Mouse (Mus musculus) myocyte (in vitro differentiated cells): ENCODE measurements around the gene Raver1. TPM values are rescaled to one million over a fixed set of nuclear protein-coding genes. Genes with fewer than 3 reads are reported as not detected.

Source experiments
- H3K27me3 ChIP-seq: one replicate; pipeline ENCODE4 v1.6.1; 2011; ENCODE audit not compliant: control insufficient read depth, insufficient read depth, insufficient read length
- H3K36me3 ChIP-seq: one replicate; pipeline ENCODE4 v1.6.1; 2011; ENCODE audit not compliant: control insufficient read depth, insufficient read depth
- H3K4me2 ChIP-seq: one replicate; pipeline ENCODE4 v1.6.1; 2011; ENCODE audit warnings: low read depth, control low read depth
- H3K4me3 ChIP-seq: one replicate; pipeline ENCODE4 v1.5.1; 2011; ENCODE audit warnings: mild to moderate bottlenecking, control low read depth, moderate library complexity
- H3K79me2 ChIP-seq: one replicate; pipeline ENCODE4 v1.6.1; 2011; ENCODE audit not compliant: control insufficient read depth, insufficient read depth
- H3ac ChIP-seq: one replicate; pipeline ENCODE4 v1.6.1; 2011; ENCODE audit not compliant: control insufficient read depth, insufficient read length
- CEBPB ChIP-seq: IDR thresholded peaks from 2 replicates; pipeline ENCODE4 v1.6.1; 2011; ENCODE audit warnings: mild to moderate bottlenecking, moderate library complexity; ENCODE audit not compliant: poor library complexity, insufficient read depth, severe bottlenecking
- E2F4 ChIP-seq: IDR thresholded peaks from one replicate; pipeline ENCODE4 v1.6.1; 2011; ENCODE audit warnings: mild to moderate bottlenecking, control low read depth, moderate library complexity; ENCODE audit not compliant: insufficient read depth
- MAX ChIP-seq: IDR thresholded peaks from one replicate; pipeline ENCODE4 v1.6.1; 2011; ENCODE audit warnings: low read depth, mild to moderate bottlenecking, control low read depth
- MYOD1 ChIP-seq, 3 experiments: IDR thresholded peaks; one replicate each; pipeline ENCODE4 v1.6.1; 2011; ENCODE audit warnings: control low read depth in 2 of 3, low read depth in 2 of 3, mild to moderate bottlenecking in 2 of 3, moderate library complexity in 1 of 3; ENCODE audit not compliant: insufficient read length in 2 of 3, control insufficient read depth in 1 of 3
- MYOG ChIP-seq, 3 experiments: IDR thresholded peaks; one replicate each; pipeline ENCODE4 v1.6.1; 2011; ENCODE audit warnings: control low read depth in 2 of 3, low read depth in 2 of 3, mild to moderate bottlenecking in 2 of 3; ENCODE audit not compliant: insufficient read length in 2 of 3, control insufficient read depth in 1 of 3, insufficient read depth in 1 of 3
- POLR2A ChIP-seq: IDR thresholded peaks from one replicate; pipeline ENCODE4 v1.6.1; 2011; ENCODE audit warnings: low read depth, mild to moderate bottlenecking, control low read depth, moderate library complexity; ENCODE audit not compliant: insufficient read length
- POLR2AphosphoS2 ChIP-seq: IDR thresholded peaks from one replicate; pipeline ENCODE4 v1.6.1; 2011; ENCODE audit warnings: low read depth, control low read depth; ENCODE audit not compliant: insufficient read length
- REST ChIP-seq: IDR thresholded peaks from one replicate; pipeline ENCODE4 v1.6.1; 2011; ENCODE audit warnings: mild to moderate bottlenecking, control low read depth, moderate library complexity; ENCODE audit not compliant: insufficient read depth, insufficient read length
- SRF ChIP-seq: IDR thresholded peaks from one replicate; pipeline ENCODE4 v1.6.1; 2011; ENCODE audit warnings: low read depth; ENCODE audit not compliant: control insufficient read depth, insufficient read length
- TCF12 ChIP-seq: IDR thresholded peaks from one replicate; pipeline ENCODE4 v1.6.1; 2011; ENCODE audit warnings: mild to moderate bottlenecking, control low read depth; ENCODE audit not compliant: poor library complexity, insufficient read depth, severe bottlenecking
- TCF3 ChIP-seq: IDR thresholded peaks from one replicate; pipeline ENCODE4 v1.6.1; 2011; ENCODE audit warnings: low read depth, control low read depth; ENCODE audit not compliant: insufficient read length
- USF1 ChIP-seq: IDR thresholded peaks from one replicate; pipeline ENCODE4 v1.6.1; 2011; ENCODE audit warnings: low read depth, mild to moderate bottlenecking, control low read depth, moderate library complexity
- polyA plus RNA-seq: library from polyadenylated mRNA; unstranded; fragments of >200 nt; fragmentation: generic; extraction: Trizol; gene quantifications from one replicate; pipeline ENCODE4 v1.2.1, GENCODE M21; 2012; ENCODE audit warnings: missing spikeins

The Raver1 gene
- polyA plus RNA-seq, 1 experiment = 24.6 TPM

- Histone ChIP-seq H3ac (no peak overlapping the region), H3K36me3 (no peaks in the 10 kb centered on the region), H3K4me3 (no peak overlapping the region), H3K4me2 (no peak overlapping the region), H3K79me2 (no peaks in the 10 kb centered on the region), H3K27me3 (peaks cover 40% of the 10 kb centered on the region)
- TF ChIP-seq POLR2AphosphoS2 = no peak
- TF ChIP-seq CEBPB = no peak
- no peak for TF ChIP-seq E2F4
- TF ChIP-seq REST = no peak
- TF ChIP-seq TCF3 = no peak
- no peak for TF ChIP-seq POLR2A
Observed at GRCm38 (mm10) chr9:21034481-21035085, 57.2 kb downstream of the Raver1 start.

DNA sequence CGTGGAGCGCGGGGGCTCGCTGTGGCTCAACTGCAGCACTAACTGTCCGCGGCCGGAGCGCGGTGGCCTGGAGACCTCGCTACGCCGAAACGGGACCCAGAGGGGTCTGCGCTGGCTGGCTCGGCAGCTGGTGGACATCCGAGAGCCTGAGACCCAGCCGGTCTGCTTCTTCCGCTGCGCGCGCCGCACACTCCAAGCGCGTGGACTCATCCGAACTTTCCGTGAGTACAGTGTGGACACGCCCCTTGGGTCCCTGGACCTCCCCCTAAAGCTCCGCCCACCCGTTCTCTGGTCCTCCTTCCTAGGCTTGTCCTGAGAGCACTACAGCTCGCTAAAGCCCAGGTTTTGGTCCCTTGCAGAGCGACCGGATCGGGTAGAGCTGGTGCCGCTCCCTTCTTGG, 58.7 kb downstream of the Raver1 start:
- TF ChIP-seq MAX (no peak), POLR2A (peak; percentile 50)
- Histone ChIP-seq H3K4me2 (peak overlapping the region; percentile 100), H3K36me3 (no peaks in the 10 kb centered on the region), H3ac (peak overlapping the region; percentile 19), H3K79me2 (no peaks in the 10 kb centered on the region), H3K4me3 (peak overlapping the region; percentile 45), H3K27me3 (peaks cover 33% of the 10 kb centered on the region)

GRCm38 (mm10) chr9:21032491-21032890, 59.3 kb downstream of the Raver1 start:
- peak overlapping the region; percentile 19 for H3ac ChIP-seq
- no peaks in the 10 kb centered on the region for H3K79me2 ChIP-seq
- peak overlapping the region; percentile 100 for H3K4me2 ChIP-seq
- no peaks in the 10 kb centered on the region for H3K36me3 ChIP-seq
- TF ChIP-seq MAX (no peak), POLR2A (no peak), TCF3 (no peak), TCF12 (no peak), E2F4 (no peak), MYOG (IDR thresholded peaks at IDR 0.05; ENCODE audit: control insufficient read depth in 1 of 3, insufficient read depth in 1 of 3, insufficient read length in 2 of 3, low read depth in 2 of 3) (no peak), CEBPB (no peak), MYOD1 (IDR thresholded peaks at IDR 0.05; ENCODE audit: control insufficient read depth in 1 of 3, insufficient read length in 2 of 3, low read depth in 2 of 3) (no peak), POLR2AphosphoS2 (no peak), USF1 (no peak), REST (no peak)
- peaks cover 28% of the 10 kb centered on the region for H3K27me3 ChIP-seq
- peak overlapping the region; percentile 45 for H3K4me3 ChIP-seq

DNA sequence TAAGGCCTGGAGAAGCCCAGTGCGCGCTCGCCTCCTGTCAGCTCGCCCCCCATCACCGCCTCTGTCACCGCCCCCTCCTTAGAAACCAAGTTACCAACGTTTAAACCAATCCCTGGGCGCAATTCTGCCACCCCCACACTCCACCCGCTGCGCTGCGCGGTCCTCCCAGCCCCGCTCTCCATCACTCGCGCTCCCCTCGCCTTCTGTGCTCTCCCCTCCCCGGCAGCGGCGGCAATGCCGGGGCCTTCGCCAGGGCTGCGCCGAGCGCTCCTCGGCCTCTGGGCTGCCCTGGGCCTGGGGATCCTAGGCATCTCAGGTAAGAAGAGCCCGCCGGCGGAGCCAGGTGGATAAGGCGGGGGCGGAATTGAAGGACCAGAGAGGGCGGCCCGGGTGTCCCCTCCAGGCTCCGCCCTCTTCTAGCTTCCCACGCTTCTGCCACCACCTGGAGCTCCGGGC, 59.9 kb downstream of the Raver1 start, which contains the start of gene Icam5:
TSS of gene Icam5 (plus strand) at position 178 of the 456 bp plus-strand sequence.
- Histone ChIP-seq H3K79me2 (no peaks in the 10 kb centered on the region), H3K27me3 (peaks cover 22% of the 10 kb centered on the region), H3ac (peak within 1 kb of the TSS; percentile 19), H3K36me3 (no peaks in the 10 kb centered on the region), H3K4me3 (peak within 1 kb of the TSS; percentile 45), H3K4me2 (peak within 1 kb of the TSS; percentile 100)
- TF ChIP-seq SRF = no peak
- TF ChIP-seq E2F4 = no peak
- TF ChIP-seq POLR2AphosphoS2 = no peak
- TF ChIP-seq MYOD1 (IDR thresholded peaks at IDR 0.05; ENCODE audit: control insufficient read depth in 1 of 3, insufficient read length in 2 of 3, low read depth in 2 of 3) = no peak
- no peak for TF ChIP-seq MAX
- no peak for TF ChIP-seq MYOG (IDR thresholded peaks at IDR 0.05; ENCODE audit: control insufficient read depth in 1 of 3, insufficient read depth in 1 of 3, insufficient read length in 2 of 3, low read depth in 2 of 3)
- no peak for TF ChIP-seq USF1
- no peak for TF ChIP-seq CEBPB
- no peak for TF ChIP-seq TCF3
- no peak for TF ChIP-seq POLR2A
- TF ChIP-seq TCF12 = no peak
- TF ChIP-seq REST = no peak

DNA sequence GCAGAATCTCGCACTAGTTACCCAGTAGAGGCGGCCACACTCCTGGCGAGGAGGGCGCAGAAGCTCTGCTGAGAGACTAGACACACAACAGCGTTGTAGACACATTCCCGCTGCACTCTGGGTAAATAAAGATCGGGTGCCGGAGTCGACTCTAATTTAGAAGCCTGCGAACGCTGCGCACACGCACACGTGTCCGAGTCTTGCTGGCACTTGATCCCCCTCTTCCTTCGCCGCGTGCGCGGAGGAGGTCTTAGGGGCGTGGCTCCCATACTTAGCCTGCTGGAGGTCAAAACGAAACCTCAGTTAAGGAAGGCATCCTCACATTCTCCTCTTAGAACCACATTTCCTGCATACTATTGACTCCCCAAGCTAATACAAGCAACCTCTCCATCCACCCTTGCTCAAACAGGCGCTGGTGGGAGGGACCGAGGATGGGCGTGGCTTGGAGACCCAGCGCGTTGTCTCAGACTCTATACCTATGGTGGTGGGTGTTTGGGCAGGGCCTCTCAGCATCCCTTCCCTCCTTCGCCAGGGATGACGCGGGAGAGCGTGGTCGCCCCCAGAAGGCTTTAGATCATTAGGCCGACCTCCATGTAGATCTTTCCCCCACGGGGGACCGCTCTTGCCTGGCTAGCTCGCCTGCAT, 60.4 kb downstream of the Raver1 start:
- TF ChIP-seq POLR2AphosphoS2 = no peak
- TF ChIP-seq POLR2A = peak; percentile 34
- no peak for TF ChIP-seq MYOG (IDR thresholded peaks at IDR 0.05; ENCODE audit: control insufficient read depth in 1 of 3, insufficient read depth in 1 of 3, insufficient read length in 2 of 3, low read depth in 2 of 3)
- Histone ChIP-seq H3K79me2 (no peaks in the 10 kb centered on the region), H3K4me3 (peak overlapping the region; percentile 45), H3K27me3 (peaks cover 17% of the 10 kb centered on the region), H3ac (no peak overlapping the region), H3K36me3 (no peaks in the 10 kb centered on the region), H3K4me2 (peak overlapping the region; percentile 100)
